8 mouse cellular contexts compared by ENCODE assay signal in genomic region chr2:125624837-125625351, GRCm38 (mm10). TPM values are rescaled to one million over a fixed set of nuclear protein-coding genes. Genes with fewer than 3 reads are reported as not detected.
DNase-seq lines count a peak whose midpoint lies in the region; ATAC-seq and TF ChIP-seq lines count a peak whose summit lies in the region.

TSS of gene Cep152 (minus strand) at chr2:125625113.

- H3K4me1 ChIP-seq in embryonic facial prominence, embryonic 13.5 days = peaks cover 24% of the 10 kb centered on the region
- no peaks in the 10 kb centered on the region; the same call in 1 of the 2 replicates for H3K4me1 ChIP-seq in kidney, adult 2 months (ENCODE audit: control insufficient read depth, insufficient read depth, low read length)
- peaks cover 32% of the 10 kb centered on the region for H3K4me1 ChIP-seq in limb, embryonic 12.5 days (replicated peaks)
- peaks cover 22% of the 10 kb centered on the region for H3K4me1 ChIP-seq in midbrain, embryonic 15.5 days
- no peaks in the 10 kb centered on the region; the same call in 1 of the 2 replicates for H3K4me1 ChIP-seq in spleen, adult 2 months (ENCODE audit: control insufficient read depth, insufficient read depth, insufficient read length)

- TF ChIP-seq POLR2A in kidney, adult 2 months (IDR thresholded peaks at IDR 0.05; ENCODE audit: low read depth, low read length) = no peak
- TF ChIP-seq POLR2A in spleen, adult 2 months (IDR thresholded peaks at IDR 0.05; ENCODE audit: low read depth, low read length) = no peak; the same call in 1 of the 2 replicates

- peak; percentile 99 for DNase-seq in 3134 (ENCODE audit: extremely low read depth, insufficient read length, low spot score)
- DNase-seq in adrenal gland, postnatal 36 days = peak; percentile 98 to 99
- DNase-seq in heart, adult 18-20 months = peak; percentile 97 to 99
- peak; percentile 99 for DNase-seq in kidney, adult 2 months
- DNase-seq in spleen, adult 2 months (ENCODE audit: low read depth in 1 of 2, low spot score in 2 of 2) = peak; percentile 86 to 96

- no peaks in the 10 kb centered on the region for H3K9me3 ChIP-seq in embryonic facial prominence, embryonic 13.5 days
- H3K9me3 ChIP-seq in limb, embryonic 12.5 days = no peaks in the 10 kb centered on the region
- H3K9me3 ChIP-seq in midbrain, embryonic 15.5 days = no peaks in the 10 kb centered on the region

- H3K4me2 ChIP-seq in embryonic facial prominence, embryonic 13.5 days = peak within 1 kb of the TSS; percentile 74
- peak within 1 kb of the TSS; percentile 69 for H3K4me2 ChIP-seq in limb, embryonic 12.5 days
- peak within 1 kb of the TSS; percentile 67 for H3K4me2 ChIP-seq in midbrain, embryonic 15.5 days

- peaks cover 7% of the 10 kb centered on the region; the same call in 1 of the 2 replicates for H3K36me3 ChIP-seq in embryonic facial prominence, embryonic 13.5 days
- no peaks in the 10 kb centered on the region for H3K36me3 ChIP-seq in kidney, adult 2 months (ENCODE audit: control insufficient read depth, insufficient read depth, low read length)
- peaks cover 8% of the 10 kb centered on the region; the same call in 1 of the 2 replicates for H3K36me3 ChIP-seq in limb, embryonic 12.5 days
- H3K36me3 ChIP-seq in midbrain, embryonic 15.5 days (replicated peaks) = no peaks in the 10 kb centered on the region
- H3K36me3 ChIP-seq in spleen, adult 2 months (ENCODE audit: control insufficient read depth, insufficient read depth, low read length) = 0 out of 2 replicates have a peak, but pooled peaks cover 1% of the 10 kb centered on the region

- H3K27me3 ChIP-seq in embryonic facial prominence, embryonic 13.5 days = no peaks in the 10 kb centered on the region
- no peaks in the 10 kb centered on the region for H3K27me3 ChIP-seq in kidney, adult 2 months (replicated peaks; ENCODE audit: control insufficient read depth, insufficient read depth, low read length)
- no peaks in the 10 kb centered on the region for H3K27me3 ChIP-seq in limb, embryonic 12.5 days
- no peaks in the 10 kb centered on the region for H3K27me3 ChIP-seq in midbrain, embryonic 15.5 days (replicated peaks)
- H3K27me3 ChIP-seq in spleen, adult 2 months (ENCODE audit: control insufficient read depth, insufficient read depth, low read length) = no peaks in the 10 kb centered on the region

- TF ChIP-seq CTCF in kidney, adult 2 months (conservative IDR thresholded peaks at IDR 0.05; ENCODE audit: insufficient read depth, insufficient read length, low read depth, low read length) = 0 out of 2 replicates have a peak, but pooled peaks have one; percentile 20
- no peak for TF ChIP-seq CTCF in spleen, adult 2 months (IDR thresholded peaks at IDR 0.05; ENCODE audit: extremely low read depth, insufficient read depth, insufficient read length, insufficient replicate concordance)

- H3K27ac ChIP-seq in embryonic facial prominence, embryonic 13.5 days = no peak within 1 kb of the TSS
- no peak within 1 kb of the TSS for H3K27ac ChIP-seq in kidney, adult 2 months (ENCODE audit: insufficient read depth, low read depth, low read length)
- H3K27ac ChIP-seq in limb, embryonic 12.5 days = no peak within 1 kb of the TSS
- no peak within 1 kb of the TSS for H3K27ac ChIP-seq in midbrain, embryonic 15.5 days
- no peak within 1 kb of the TSS for H3K27ac ChIP-seq in spleen, adult 2 months (ENCODE audit: insufficient read depth, low read length)

- peak; percentile 95 for ATAC-seq in embryonic facial prominence, embryonic 13.5 days (ENCODE audit: insufficient number of reproducible peaks, insufficient read depth, low FRiP score, low TSS enrichment, low read depth)
- peak; percentile 97 for ATAC-seq in limb, embryonic 12.5 days (ENCODE audit: insufficient number of reproducible peaks, insufficient read depth, low FRiP score, low TSS enrichment, low read depth)
- peak; percentile 99 for ATAC-seq in midbrain, embryonic 15.5 days (replicated peaks)

- WGBS in embryonic facial prominence, embryonic 13.5 days = under 1% methylated on average over 50 of the region's 50 CpGs
- WGBS in kidney, adult 2 months = under 1% methylated on average over 50 of the region's 50 CpGs
- WGBS in limb, embryonic 12.5 days = under 1% methylated on average over 50 of the region's 50 CpGs
- WGBS in midbrain, embryonic 15.5 days = under 1% methylated on average over 50 of the region's 50 CpGs
- WGBS in spleen, adult 2 months = under 1% methylated on average over 50 of the region's 50 CpGs

- peak within 1 kb of the TSS; percentile 88 for H3K9ac ChIP-seq in embryonic facial prominence, embryonic 13.5 days
- H3K9ac ChIP-seq in limb, embryonic 12.5 days (replicated peaks) = peak within 1 kb of the TSS; percentile 80
- peak within 1 kb of the TSS; percentile 50 for H3K9ac ChIP-seq in midbrain, embryonic 15.5 days

- peak within 1 kb of the TSS; percentile 82 for H3K4me3 ChIP-seq in embryonic facial prominence, embryonic 13.5 days
- peak within 1 kb of the TSS; percentile 74 for H3K4me3 ChIP-seq in kidney, adult 2 months (ENCODE audit: insufficient read depth, low read depth, low read length)
- H3K4me3 ChIP-seq in limb, embryonic 12.5 days (replicated peaks) = peak within 1 kb of the TSS; percentile 79
- H3K4me3 ChIP-seq in midbrain, embryonic 15.5 days = peak within 1 kb of the TSS; percentile 73
- H3K4me3 ChIP-seq in spleen, adult 2 months (ENCODE audit: extremely low read depth, insufficient read depth, insufficient read length) = peak within 1 kb of the TSS; percentile 60

RNA-seq across cellular contexts. Expression of gene Cep152, which starts in this region (rescaled TPM):
- total RNA-seq in adrenal gland, postnatal 36 days (2021) = 1 to 10 TPM; 2.6 to 2.7 TPM
- 6.7 and 9.0 TPM in 2 replicates for polyA plus RNA-seq in embryonic facial prominence, embryonic 13.5 days (2015; fragmentation: Nextera tagmentation; extraction: Ambion mirVana)
- 1 to 10 TPM; 1.4 to 1.5 TPM for total RNA-seq in heart, adult 18-20 months (2021)
- polyA plus RNA-seq in kidney, adult 2 months (2012; rRNA removed) = 0.77 and 0.81 TPM in 2 replicates
- polyA plus RNA-seq in limb, embryonic 12.5 days (2016; fragmentation: Nextera tagmentation; extraction: Ambion mirVana) = 9.3 and 9.7 TPM in 2 replicates
- polyA plus RNA-seq in midbrain, embryonic 15.5 days (2015; fragmentation: Nextera tagmentation; extraction: Ambion mirVana) = 2.8 and 3.0 TPM in 2 replicates
- polyA plus RNA-seq in spleen, adult 2 months (2012; rRNA removed) = 1.8 and 2.0 TPM in 2 replicates

Comparison
In these comparisons a context has a peak if more than half of its experiments do, and no peak if none do; other contexts are left out.
1. Peak in DNase-seq and H3K4me3 ChIP-seq in kidney, adult 2 months; RNA of the gene not detected or under 1 TPM.